Mouse (Mus musculus) G1E (cell line): Measurements from ENCODE around the gene Rnf10. TPM values are rescaled to one million over a fixed set of nuclear protein-coding genes. Genes with fewer than 3 reads are reported as not detected.

Source experiments
- ATAC-seq: 2 replicates; pipeline ENCODE4 v1.8.0; 2016; ENCODE audit warnings: mild to moderate bottlenecking; ENCODE audit not compliant: insufficient number of reproducible peaks, poor library complexity, low FRiP score, severe bottlenecking; ENCODE audit errors: extremely low read depth
- DNase-seq: peaks from one replicate; pipeline ENCODE4 v3.0.0; 2012; ENCODE audit warnings: low spot score
- H3K27me3 ChIP-seq: 2 replicates; pipeline ENCODE4 v1.6.1; 2012; ENCODE audit warnings: mild to moderate bottlenecking, low read length, inconsistent platforms; ENCODE audit not compliant: insufficient read depth
- H3K36me3 ChIP-seq: replicated peaks from 2 replicates; pipeline ENCODE3; 2012; ENCODE audit warnings: mild to moderate bottlenecking, inconsistent platforms
- H3K4me1 ChIP-seq: 2 replicates; pipeline ENCODE4 v1.6.1; 2012; ENCODE audit warnings: low read depth, low read length, inconsistent platforms, mixed read lengths; ENCODE audit not compliant: insufficient read depth
- H3K4me3 ChIP-seq: 2 replicates; pipeline ENCODE4 v1.5.1; 2012; ENCODE audit warnings: low read depth, mild to moderate bottlenecking, inconsistent platforms, low read length, moderate library complexity, mixed read lengths
- H3K9me3 ChIP-seq: replicated peaks from 2 replicates; pipeline ENCODE4 v1.6.1; 2012; ENCODE audit warnings: inconsistent platforms
- CTCF ChIP-seq: IDR thresholded peaks from 2 replicates; pipeline ENCODE4 v1.5.1; 2012; ENCODE audit warnings: low read depth, low read length, inconsistent platforms, mixed read lengths
- GATA1 ChIP-seq: IDR thresholded peaks from 2 replicates; pipeline ENCODE4 v1.6.1; 2012; ENCODE audit warnings: borderline replicate concordance, low read length, inconsistent platforms, mixed read lengths
- GATA2 ChIP-seq: IDR thresholded peaks from 2 replicates; pipeline ENCODE4 v1.6.1; 2012; ENCODE audit warnings: low read depth, low read length, inconsistent platforms, borderline replicate concordance
- POLR2AphosphoS5 ChIP-seq: IDR thresholded peaks from 2 replicates; pipeline ENCODE4 v1.6.1; 2012; ENCODE audit warnings: low read depth, low read length, inconsistent platforms; ENCODE audit not compliant: insufficient replicate concordance
- TAL1 ChIP-seq: conservative IDR thresholded peaks from 2 replicates; pipeline ENCODE4 v1.6.1; 2012; ENCODE audit warnings: low read depth, low read length, inconsistent platforms, mixed read lengths
- polyA plus RNA-seq: library from polyadenylated mRNA; stranded (reverse); fragments of >175 nt; gene quantifications from 2 replicates; pipeline ENCODE4 v1.2.3, GENCODE M21; 2012
- total RNA-seq, 2 experiments: library from RNA; stranded (forward) in 1 of 2; stranded (reverse) in 1 of 2; fragments of 200-1000 nt in 1 of 2; fragments of >200 nt in 1 of 2; fragmentation: Nextera tagmentation in 1 of 2; gene quantifications; 2 replicates each; pipeline ENCODE4 v1.2.3; 2014 to 2017

The Rnf10 gene
- total and polyA plus RNA-seq, 3 experiments, result 56.9 to 202 (median 87.3) TPM

GRCm38 (mm10) chr5:115191880-115192827 lies 80.5 kb downstream of the Rnf10 start:
- peaks cover 49% of the 10 kb centered on the region for H3K27me3 ChIP-seq

More at GRCm38 (mm10) chr5:115191880-115192827, 80.5 kb downstream of the Rnf10 start:
- DNase-seq (no peak), ATAC-seq (no peak)
- no peak for TF ChIP-seq GATA2
- no peak for TF ChIP-seq GATA1
- no peak for TF ChIP-seq POLR2AphosphoS5
- no peak for TF ChIP-seq CTCF
- no peak for TF ChIP-seq TAL1
- Histone ChIP-seq H3K36me3 (no peaks in the 10 kb centered on the region), H3K4me1 (peaks cover 5% of the 10 kb centered on the region; the same call in 1 of the 2 replicates), H3K4me3 (no peak overlapping the region), H3K9me3 (peaks cover 9% of the 10 kb centered on the region)

Other genes with a start within 250 kb of the Rnf10 start
- not detected in 2 replicates for gene Gm10401, start 174.6 kb downstream of the Rnf10 start, total RNA-seq (2014; fragmentation: Nextera tagmentation)
- 0.46 and 0.49 TPM in 2 replicates for gene Gm10401, start 174.6 kb downstream of the Rnf10 start, total RNA-seq (2017)
- not detected in 2 replicates for gene Gm10401, start 174.6 kb downstream of the Rnf10 start, polyA plus RNA-seq
- 23.4 and 28.1 TPM in 2 replicates for gene Acads, start 153.6 kb downstream of the Rnf10 start, total RNA-seq (2014; fragmentation: Nextera tagmentation)
- gene Acads, start 153.6 kb downstream of the Rnf10 start, total RNA-seq (2017), result 23.0 and 26.3 TPM in 2 replicates
- gene Acads, start 153.6 kb downstream of the Rnf10 start, polyA plus RNA-seq, result 62.6 and 63.4 TPM in 2 replicates
- 12.2 and 12.5 TPM in 2 replicates for gene Unc119b, start 137.9 kb downstream of the Rnf10 start, total RNA-seq (2014; fragmentation: Nextera tagmentation)
- 14.3 and 16.0 TPM in 2 replicates for gene Unc119b, start 137.9 kb downstream of the Rnf10 start, total RNA-seq (2017)
- gene Unc119b, start 137.9 kb downstream of the Rnf10 start, polyA plus RNA-seq, result 32.8 and 32.9 TPM in 2 replicates
- 191 and 201 TPM in 2 replicates for gene Mlec, start 114.7 kb downstream of the Rnf10 start, total RNA-seq (2014; fragmentation: Nextera tagmentation)
- gene Mlec, start 114.7 kb downstream of the Rnf10 start, total RNA-seq (2017), result 198 and 202 TPM in 2 replicates
- 105 and 119 TPM in 2 replicates for gene Mlec, start 114.7 kb downstream of the Rnf10 start, polyA plus RNA-seq
- not detected in 2 replicates for gene Cabp1, start 78.5 kb downstream of the Rnf10 start, total RNA-seq (2014; fragmentation: Nextera tagmentation)
- 0.06 and 0.27 TPM in 2 replicates for gene Cabp1, start 78.5 kb downstream of the Rnf10 start, total RNA-seq (2017)
- gene Cabp1, start 78.5 kb downstream of the Rnf10 start, polyA plus RNA-seq, result not detected in 2 replicates
- 24.2 and 25.5 TPM in 2 replicates for gene Pop5, start 37.1 kb downstream of the Rnf10 start, total RNA-seq (2014; fragmentation: Nextera tagmentation)
- gene Pop5, start 37.1 kb downstream of the Rnf10 start, total RNA-seq (2017), result 61.2 and 82.5 TPM in 2 replicates
- gene Pop5, start 37.1 kb downstream of the Rnf10 start, polyA plus RNA-seq, result 18.6 and 28.3 TPM in 2 replicates
- gene Coq5, start 6.8 kb upstream of the Rnf10 start, total RNA-seq (2014; fragmentation: Nextera tagmentation), result 41.1 and 42.9 TPM in 2 replicates
- 51.6 and 56.9 TPM in 2 replicates for gene Coq5, start 6.8 kb upstream of the Rnf10 start, total RNA-seq (2017)
- gene Coq5, start 6.8 kb upstream of the Rnf10 start, polyA plus RNA-seq, result 23.4 and 25.0 TPM in 2 replicates
- 1,458 and 1,815 TPM in 2 replicates for gene Dynll1, start 28.1 kb upstream of the Rnf10 start, total RNA-seq (2014; fragmentation: Nextera tagmentation)
- gene Dynll1, start 28.1 kb upstream of the Rnf10 start, total RNA-seq (2017), result 554 and 587 TPM in 2 replicates
- 445 and 449 TPM in 2 replicates for gene Dynll1, start 28.1 kb upstream of the Rnf10 start, polyA plus RNA-seq
- 38.1 and 47.6 TPM in 2 replicates for gene Srsf9, start 54.3 kb upstream of the Rnf10 start, total RNA-seq (2014; fragmentation: Nextera tagmentation)
- gene Srsf9, start 54.3 kb upstream of the Rnf10 start, total RNA-seq (2017), result 88.0 and 111 TPM in 2 replicates
- 114 and 127 TPM in 2 replicates for gene Srsf9, start 54.3 kb upstream of the Rnf10 start, polyA plus RNA-seq
- 90.0 and 96.0 TPM in 2 replicates for gene Gatc, start 68.3 kb upstream of the Rnf10 start, total RNA-seq (2014; fragmentation: Nextera tagmentation)
- gene Gatc, start 68.3 kb upstream of the Rnf10 start, total RNA-seq (2017), result 5.6 and 8.6 TPM in 2 replicates
- 11.7 and 13.9 TPM in 2 replicates for gene Gatc, start 68.3 kb upstream of the Rnf10 start, polyA plus RNA-seq
- gene Triap1, start 68.3 kb upstream of the Rnf10 start, total RNA-seq (2014; fragmentation: Nextera tagmentation), result 27.8 and 31.8 TPM in 2 replicates
- 45.5 and 47.0 TPM in 2 replicates for gene Triap1, start 68.3 kb upstream of the Rnf10 start, total RNA-seq (2017)
- gene Triap1, start 68.3 kb upstream of the Rnf10 start, polyA plus RNA-seq, result 5.3 and 14.1 TPM in 2 replicates
- gene Cox6a1, start 76.1 kb upstream of the Rnf10 start, total RNA-seq (2014; fragmentation: Nextera tagmentation), result 312 and 362 TPM in 2 replicates
- gene Cox6a1, start 76.1 kb upstream of the Rnf10 start, total RNA-seq (2017), result 143 and 153 TPM in 2 replicates
- gene Cox6a1, start 76.1 kb upstream of the Rnf10 start, polyA plus RNA-seq, result 1,989 and 2,415 TPM in 2 replicates
- 6.7 and 8.7 TPM in 2 replicates for gene Msi1, start 156.7 kb upstream of the Rnf10 start, total RNA-seq (2014; fragmentation: Nextera tagmentation)
- 0.23 and 0.55 TPM in 2 replicates for gene Msi1, start 156.7 kb upstream of the Rnf10 start, total RNA-seq (2017)
- 3.4 and 3.7 TPM in 2 replicates for gene Msi1, start 156.7 kb upstream of the Rnf10 start, polyA plus RNA-seq
- not detected in 2 replicates for gene Pla2g1b, start 193.4 kb upstream of the Rnf10 start, total RNA-seq (2014; fragmentation: Nextera tagmentation)
- gene Pla2g1b, start 193.4 kb upstream of the Rnf10 start, total RNA-seq (2017), result not detected in 2 replicates
- 0.18 TPM in 1 of 2 replicates, not detected in the other for gene Pla2g1b, start 193.4 kb upstream of the Rnf10 start, polyA plus RNA-seq
- gene Sirt4, start 211.8 kb upstream of the Rnf10 start, total RNA-seq (2014; fragmentation: Nextera tagmentation), result 27.5 and 29.7 TPM in 2 replicates
- gene Sirt4, start 211.8 kb upstream of the Rnf10 start, total RNA-seq (2017), result 9.3 and 14.8 TPM in 2 replicates
- gene Sirt4, start 211.8 kb upstream of the Rnf10 start, polyA plus RNA-seq, result 8.0 and 13.3 TPM in 2 replicates
- 17.8 and 25.8 TPM in 2 replicates for gene Pxn, start 233.8 kb upstream of the Rnf10 start, total RNA-seq (2014; fragmentation: Nextera tagmentation)
- 12.0 and 14.2 TPM in 2 replicates for gene Pxn, start 233.8 kb upstream of the Rnf10 start, total RNA-seq (2017)
- 62.9 and 63.3 TPM in 2 replicates for gene Pxn, start 233.8 kb upstream of the Rnf10 start, polyA plus RNA-seq